Mouse (Mus musculus) kidney, embryonic 16.5 days (tissue): ENCODE data around the gene Fbxw4. TPM values are rescaled to one million over a fixed set of nuclear protein-coding genes. Genes with fewer than 3 reads are reported as not detected.

Experiments
- ATAC-seq: fragments of 200-750 bp; cut with Nextera tagmentation; 2 replicates; pipeline ENCODE4 v1.8.0; 2017; ENCODE audit warnings: moderate TSS enrichment; ENCODE audit not compliant: low FRiP score, low TSS enrichment
- H3K27ac ChIP-seq: fragments of 300-500 bp; sonication (generic); 2 replicates; pipeline ENCODE4 v1.5.1; 2014; ENCODE audit warnings: low read length
- H3K27me3 ChIP-seq: fragments of 300-500 bp; sonication (generic); 2 replicates; pipeline ENCODE4 v1.6.1; 2014; ENCODE audit warnings: low read length, control low read depth, mixed read lengths; ENCODE audit not compliant: insufficient read depth
- H3K36me3 ChIP-seq: fragments of 300-500 bp; sonication (generic); 2 replicates; pipeline ENCODE4 v1.6.1; 2014; ENCODE audit warnings: low read length, control low read depth, mixed read lengths; ENCODE audit not compliant: insufficient read depth
- H3K4me1 ChIP-seq: fragments of 300-500 bp; sonication (generic); 2 replicates; pipeline ENCODE4 v1.6.1; 2014; ENCODE audit warnings: low read length, control low read depth, mixed read lengths; ENCODE audit not compliant: insufficient read depth
- H3K4me2 ChIP-seq: fragments of 300-500 bp; sonication (generic); replicated peaks from 2 replicates; pipeline ENCODE4 v1.6.1; 2014; ENCODE audit warnings: low read depth, low read length
- H3K4me3 ChIP-seq: fragments of 300-500 bp; sonication (generic); 2 replicates; pipeline ENCODE4 v1.5.1; 2014; ENCODE audit warnings: mild to moderate bottlenecking, low read length
- H3K9ac ChIP-seq: fragments of 300-500 bp; sonication (generic); replicated peaks from 2 replicates; pipeline ENCODE4 v1.6.1; 2014; ENCODE audit warnings: low read length
- H3K9me3 ChIP-seq: fragments of 300-500 bp; sonication (generic); 2 replicates; pipeline ENCODE4 v1.6.1; 2016; ENCODE audit warnings: low read length, control low read depth
- WGBS: fragments of 180-500 bp; shearing (Covaris S2); extraction: QIAGEN DNeasy Blood & Tissue Kit; methylation state at CpG from one replicate; pipeline ENCODE4 v1.1.7; 2014; 5-methylcytosine and 5-hydroxymethylcytosine counted together
- polyA plus RNA-seq: library from polyadenylated mRNA; unstranded; fragments of >200 nt; fragmentation: Nextera tagmentation; extraction: Ambion mirVana; gene quantifications from 2 replicates; pipeline ENCODE4 v1.2.1, GENCODE M21; 2015

The Fbxw4 gene
- polyA plus RNA-seq, 1 experiment from 2014 or later, result 7.9 TPM

GRCm38 (mm10) chr19:45646866-45647265 is 13.2 kb downstream of the Fbxw4 start:
- no peaks in the 10 kb centered on the region for H3K27me3 ChIP-seq
- WGBS, result 20% methylated on average over 4 of the region's 4 CpGs
- H3K4me1 ChIP-seq, result peaks cover 14% of the 10 kb centered on the region
- no peak overlapping the region for H3K4me2 ChIP-seq
- peak overlapping the region; percentile 37; the same call in 1 of the 2 replicates for H3K27ac ChIP-seq
- H3K36me3 ChIP-seq, result no peaks in the 10 kb centered on the region
- H3K9me3 ChIP-seq, result no peaks in the 10 kb centered on the region
- no peak overlapping the region for H3K9ac ChIP-seq
- no peak overlapping the region for H3K4me3 ChIP-seq
- no peak for ATAC-seq

- Histone ChIP-seq H3K4me3 (no peak overlapping the region), H3K9ac (no peak overlapping the region), H3K36me3 (no peaks in the 10 kb centered on the region), H3K27ac (no peak overlapping the region), H3K9me3 (no peaks in the 10 kb centered on the region), H3K4me1 (0 out of 2 replicates have a peak, but pooled peaks cover 3% of the 10 kb centered on the region), H3K27me3 (no peaks in the 10 kb centered on the region), H3K4me2 (no peak overlapping the region)
- ATAC-seq, result no peak
- WGBS, result 81% methylated on average over 7 of the region's 7 CpGs
Measured at GRCm38 (mm10) chr19:45640691-45641090, 19.4 kb downstream of the Fbxw4 start.

- Histone ChIP-seq H3K27ac (no peak overlapping the region), H3K9me3 (no peaks in the 10 kb centered on the region), H3K4me1 (no peaks in the 10 kb centered on the region), H3K4me2 (no peak overlapping the region), H3K9ac (no peak overlapping the region), H3K36me3 (no peaks in the 10 kb centered on the region), H3K27me3 (no peaks in the 10 kb centered on the region), H3K4me3 (no peak overlapping the region)
- ATAC-seq, result no peak
- WGBS, result 48% methylated on average over 5 of the region's 5 CpGs
Measured at GRCm38 (mm10) chr19:45635960-45636359, 24.2 kb downstream of the Fbxw4 start.

GRCm38 (mm10) chr19:45631584-45631983 is 28.5 kb downstream of the Fbxw4 start:
- Histone ChIP-seq H3K9ac (no peak overlapping the region), H3K27me3 (no peaks in the 10 kb centered on the region), H3K27ac (no peak overlapping the region), H3K4me1 (0 out of 2 replicates have a peak, but pooled peaks cover 3% of the 10 kb centered on the region), H3K4me3 (no peak overlapping the region), H3K9me3 (no peaks in the 10 kb centered on the region), H3K36me3 (0 out of 2 replicates have a peak, but pooled peaks cover 4% of the 10 kb centered on the region), H3K4me2 (no peak overlapping the region)
- 41% methylated on average over 3 of the region's 3 CpGs for WGBS
- no peak for ATAC-seq

- Histone ChIP-seq H3K27me3 (no peaks in the 10 kb centered on the region), H3K4me3 (no peak overlapping the region), H3K4me1 (0 out of 2 replicates have a peak, but pooled peaks cover 3% of the 10 kb centered on the region), H3K27ac (no peak overlapping the region), H3K9me3 (no peaks in the 10 kb centered on the region), H3K4me2 (no peak overlapping the region), H3K36me3 (0 out of 2 replicates have a peak, but pooled peaks cover 4% of the 10 kb centered on the region), H3K9ac (no peak overlapping the region)
- 56% methylated on average over 5 of the region's 5 CpGs for WGBS
- ATAC-seq, result no peak
Measured at GRCm38 (mm10) chr19:45630953-45631352, 29.2 kb downstream of the Fbxw4 start.

- no peaks in the 10 kb centered on the region for H3K27me3 ChIP-seq
- 91% methylated on average over 3 of the region's 3 CpGs for WGBS
- H3K4me2 ChIP-seq, result no peak overlapping the region
- H3K36me3 ChIP-seq, result 0 out of 2 replicates have a peak, but pooled peaks cover 4% of the 10 kb centered on the region
- no peak overlapping the region for H3K4me3 ChIP-seq
- H3K4me1 ChIP-seq, result 0 out of 2 replicates have a peak, but pooled peaks cover 3% of the 10 kb centered on the region
- 0 out of 2 replicates have a peak, but pooled peaks have one; percentile 12 for ATAC-seq
- no peak overlapping the region for H3K9ac ChIP-seq
- H3K9me3 ChIP-seq, result no peaks in the 10 kb centered on the region
- no peak overlapping the region for H3K27ac ChIP-seq
Measured at GRCm38 (mm10) chr19:45629219-45629618, 30.9 kb downstream of the Fbxw4 start.

- 0 out of 2 replicates have a peak, but pooled peaks cover 4% of the 10 kb centered on the region for H3K36me3 ChIP-seq
- H3K9ac ChIP-seq, result no peak overlapping the region
- peak; percentile 79 for ATAC-seq
- H3K27me3 ChIP-seq, result no peaks in the 10 kb centered on the region
- H3K4me1 ChIP-seq, result 0 out of 2 replicates have a peak, but pooled peaks cover 3% of the 10 kb centered on the region
- no peak overlapping the region for H3K4me2 ChIP-seq
- no peak overlapping the region for H3K4me3 ChIP-seq
- no peaks in the 10 kb centered on the region for H3K9me3 ChIP-seq
- 18% methylated on average over 6 of the region's 6 CpGs for WGBS
- 0 out of 2 replicates have a peak overlapping the region, but pooled peaks have one; percentile 2 for H3K27ac ChIP-seq
Measured at GRCm38 (mm10) chr19:45628649-45629048, 31.5 kb downstream of the Fbxw4 start.

- H3K4me2 ChIP-seq, result no peak overlapping the region
- no peak overlapping the region for H3K4me3 ChIP-seq
- no peaks in the 10 kb centered on the region for H3K9me3 ChIP-seq
- 0 out of 2 replicates have a peak, but pooled peaks cover 6% of the 10 kb centered on the region for H3K4me1 ChIP-seq
- WGBS, result 35% methylated on average over 3 of the region's 3 CpGs
- H3K9ac ChIP-seq, result no peak overlapping the region
- H3K36me3 ChIP-seq, result 0 out of 2 replicates have a peak, but pooled peaks cover 4% of the 10 kb centered on the region
- no peaks in the 10 kb centered on the region for H3K27me3 ChIP-seq
- no peak for ATAC-seq
- no peak overlapping the region for H3K27ac ChIP-seq
Measured at GRCm38 (mm10) chr19:45627036-45627435, 33.1 kb downstream of the Fbxw4 start.

GRCm38 (mm10) chr19:45623710-45624109 is 36.4 kb downstream of the Fbxw4 start:
- Histone ChIP-seq H3K9ac (no peak overlapping the region), H3K4me2 (no peak overlapping the region), H3K4me3 (no peak overlapping the region), H3K27ac (no peak overlapping the region), H3K4me1 (peaks cover 19% of the 10 kb centered on the region), H3K36me3 (no peaks in the 10 kb centered on the region), H3K27me3 (no peaks in the 10 kb centered on the region), H3K9me3 (no peaks in the 10 kb centered on the region)
- 78% methylated on average over 4 of the region's 4 CpGs for WGBS
- ATAC-seq, result no peak

- H3K27ac ChIP-seq, result peak overlapping the region; percentile 60
Measured at GRCm38 (mm10) chr19:45622144-45622543, 38.0 kb downstream of the Fbxw4 start.

More at GRCm38 (mm10) chr19:45622144-45622543, 38.0 kb downstream of the Fbxw4 start:
- Histone ChIP-seq H3K4me3 (no peak overlapping the region), H3K27me3 (no peaks in the 10 kb centered on the region), H3K9ac (no peak overlapping the region), H3K36me3 (no peaks in the 10 kb centered on the region), H3K4me1 (peaks cover 18% of the 10 kb centered on the region), H3K9me3 (no peaks in the 10 kb centered on the region), H3K4me2 (no peak overlapping the region)
- peak; percentile 80 for ATAC-seq
- WGBS, result 25% methylated on average over 5 of the region's 5 CpGs
